Mouse (Mus musculus): ENCODE measurements around the gene Selenop.
A peak's percentile ranks its signal among the peaks of the same experiment; 100 is the strongest.

The Selenop gene

GRCm38 (mm10) chr15:3269996-3270645 is 1.8 kb downstream of the Selenop start:
- DNase-seq (ENCODE audit: extremely low read depth, insufficient read length, low spot score): no peak

GRCm38 (mm10) chr15:3270646-3271077 is 2.3 kb downstream of the Selenop start:
- DNase-seq (ENCODE audit: extremely low read depth, insufficient read length, low spot score): peak; percentile 68

DNA sequence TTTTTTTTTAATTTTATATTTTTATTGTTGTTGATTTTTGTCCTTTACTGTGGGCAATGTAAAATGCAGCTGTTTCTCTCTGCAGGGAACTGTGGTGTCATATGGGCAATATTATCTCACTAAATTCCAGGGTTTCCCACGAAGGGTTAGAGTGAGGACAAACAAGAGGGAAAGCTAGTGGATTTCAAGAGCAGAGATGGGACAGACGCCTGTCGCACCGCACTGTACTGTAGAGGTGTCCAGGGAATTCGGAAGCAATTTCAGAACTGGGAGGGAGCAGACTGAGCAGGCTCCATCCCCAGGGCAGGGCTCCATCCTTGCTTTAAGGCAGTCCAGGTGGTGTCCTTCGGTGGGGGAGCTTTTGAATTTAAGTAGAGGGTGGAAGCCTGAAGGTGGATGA is 2.9 kb downstream of the Selenop start:
- DNase-seq (ENCODE audit: extremely low read depth, insufficient read length, low spot score): no peak

- no peak for DNase-seq (ENCODE audit: extremely low read depth, insufficient read length, low spot score)
These were observed 4.8 kb downstream of the Selenop start for GRCm38 (mm10) chr15:3273191-3273590.

DNA sequence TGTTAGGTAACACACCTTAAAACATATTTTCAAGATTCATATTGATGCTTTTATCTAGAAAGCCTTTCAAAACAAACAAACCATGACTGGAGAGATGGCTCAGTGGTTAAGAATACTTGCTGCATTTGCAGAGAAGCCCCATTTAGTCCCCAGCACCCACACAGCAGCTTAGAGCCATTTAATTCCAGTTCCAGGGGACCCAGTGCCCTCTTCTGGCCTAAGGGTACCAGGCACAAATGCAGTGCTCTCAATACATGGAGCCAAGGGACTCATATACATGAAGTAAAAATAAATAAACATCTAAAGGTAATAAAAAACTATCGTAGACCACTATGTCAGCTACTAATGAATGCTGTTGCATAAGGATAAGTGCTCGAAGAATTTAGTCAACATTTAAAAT is 9.0 kb downstream of the Selenop start:
- DNase-seq (ENCODE audit: extremely low read depth, insufficient read length, low spot score): no peak

- DNase-seq (ENCODE audit: extremely low read depth, insufficient read length, low spot score): no peak
These were observed 10.9 kb downstream of the Selenop start for GRCm38 (mm10) chr15:3279242-3279641.

DNA sequence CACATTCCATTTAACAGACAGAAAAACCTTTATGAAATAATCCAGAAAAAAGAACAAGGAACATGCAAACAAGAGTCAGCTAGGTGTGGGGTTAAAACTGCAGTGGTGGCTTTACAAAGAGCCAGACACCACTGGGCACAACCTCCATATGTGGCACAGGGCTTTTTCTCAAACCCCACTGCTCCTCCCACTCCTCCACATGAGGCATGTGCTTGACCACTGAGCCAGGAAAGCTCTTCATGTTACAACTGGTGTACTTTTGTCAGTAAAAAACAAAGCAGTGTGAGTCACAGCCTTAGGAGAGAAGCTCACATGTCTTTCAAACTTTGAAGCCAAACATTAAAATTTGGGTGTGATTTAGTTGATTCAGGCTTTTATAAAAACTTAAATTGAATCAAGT is 12.9 kb downstream of the Selenop start:
- no peak for DNase-seq (ENCODE audit: extremely low read depth, insufficient read length, low spot score)

DNA sequence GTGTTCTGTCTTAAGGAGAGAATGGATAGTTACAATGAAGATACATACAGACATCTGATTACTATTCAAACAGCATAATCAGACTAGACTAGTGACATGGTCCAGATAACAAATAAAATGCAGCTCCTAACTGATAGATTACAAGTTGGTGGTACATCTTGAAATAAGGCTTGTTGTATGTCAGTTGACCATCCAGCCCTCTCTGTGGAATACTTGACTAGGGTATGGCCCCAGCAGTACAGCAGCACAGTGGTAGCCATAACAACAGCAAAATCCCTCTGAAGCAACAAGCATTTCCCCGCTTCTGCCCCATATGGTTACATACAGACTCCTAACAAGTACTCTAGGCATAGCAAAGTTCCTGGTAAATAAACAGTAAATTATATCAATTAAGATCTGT is 13.4 kb downstream of the Selenop start:
- no peak for DNase-seq (ENCODE audit: extremely low read depth, insufficient read length, low spot score)

- no peak for DNase-seq (ENCODE audit: extremely low read depth, insufficient read length, low spot score)
These were observed 17.7 kb downstream of the Selenop start for GRCm38 (mm10) chr15:3286032-3286431.

DNA sequence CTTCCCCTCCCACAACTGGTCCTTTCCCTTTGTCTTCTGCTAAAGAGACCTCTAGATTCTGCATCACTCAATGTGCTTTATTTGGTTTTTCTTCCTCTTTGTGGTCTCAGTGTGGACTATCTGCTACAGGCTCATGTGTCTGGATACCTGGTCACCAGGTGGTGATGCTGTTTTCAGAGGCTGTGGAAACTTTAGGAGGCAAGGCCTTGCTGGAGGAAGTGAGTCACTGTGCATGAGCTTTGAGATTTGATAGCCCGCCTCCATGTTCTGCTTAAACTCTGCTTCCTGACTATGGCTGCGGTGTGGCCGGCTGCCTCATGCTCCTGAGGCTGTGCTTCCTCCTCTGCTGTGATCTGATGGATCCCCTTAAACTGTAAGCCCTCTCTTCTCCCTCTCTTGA is 22.1 kb downstream of the Selenop start:
- DNase-seq (ENCODE audit: extremely low read depth, insufficient read length, low spot score): no peak

DNA sequence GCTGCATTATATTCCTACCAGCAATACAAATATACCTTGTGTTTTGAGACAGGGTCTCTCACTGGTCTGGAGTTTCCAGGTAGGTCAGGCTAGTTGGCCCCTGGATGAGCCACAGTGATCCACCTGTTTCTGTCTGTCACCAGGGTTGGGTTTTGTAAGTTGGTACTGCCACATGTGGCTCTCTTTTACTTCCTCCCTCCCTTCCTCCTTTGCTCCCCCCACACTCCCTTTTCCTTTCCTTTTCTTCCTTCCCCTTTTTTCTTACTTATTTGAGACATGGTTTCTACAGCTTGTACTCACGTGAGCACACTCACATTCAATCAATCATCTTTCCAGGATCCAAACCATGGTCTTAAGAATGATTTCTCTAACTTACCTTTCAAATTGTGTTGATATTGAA is 25.1 kb downstream of the Selenop start:
- DNase-seq (ENCODE audit: extremely low read depth, insufficient read length, low spot score): no peak

GRCm38 (mm10) chr15:3295986-3296385 is 27.6 kb downstream of the Selenop start:
- no peak for DNase-seq (ENCODE audit: extremely low read depth, insufficient read length, low spot score)

DNA sequence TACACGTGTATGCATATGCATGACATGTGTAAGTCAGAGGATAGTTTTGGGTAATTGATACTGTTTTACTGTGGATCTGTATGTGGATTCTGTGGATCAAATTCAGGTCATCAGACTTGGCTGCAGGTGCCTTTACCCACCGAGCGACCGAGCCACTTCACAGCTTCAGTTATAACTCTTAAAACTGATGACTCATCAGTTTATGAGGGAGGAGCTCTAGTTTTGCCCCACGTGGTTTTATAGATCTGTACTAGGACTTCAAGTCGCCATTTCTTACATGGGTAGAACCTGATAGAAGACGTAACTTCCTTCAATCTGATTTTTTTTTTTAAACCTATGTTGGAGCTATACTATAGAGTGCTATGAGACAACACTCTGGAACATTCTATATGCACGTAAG is 29.3 kb downstream of the Selenop start:
- DNase-seq (ENCODE audit: extremely low read depth, insufficient read length, low spot score): no peak

DNA sequence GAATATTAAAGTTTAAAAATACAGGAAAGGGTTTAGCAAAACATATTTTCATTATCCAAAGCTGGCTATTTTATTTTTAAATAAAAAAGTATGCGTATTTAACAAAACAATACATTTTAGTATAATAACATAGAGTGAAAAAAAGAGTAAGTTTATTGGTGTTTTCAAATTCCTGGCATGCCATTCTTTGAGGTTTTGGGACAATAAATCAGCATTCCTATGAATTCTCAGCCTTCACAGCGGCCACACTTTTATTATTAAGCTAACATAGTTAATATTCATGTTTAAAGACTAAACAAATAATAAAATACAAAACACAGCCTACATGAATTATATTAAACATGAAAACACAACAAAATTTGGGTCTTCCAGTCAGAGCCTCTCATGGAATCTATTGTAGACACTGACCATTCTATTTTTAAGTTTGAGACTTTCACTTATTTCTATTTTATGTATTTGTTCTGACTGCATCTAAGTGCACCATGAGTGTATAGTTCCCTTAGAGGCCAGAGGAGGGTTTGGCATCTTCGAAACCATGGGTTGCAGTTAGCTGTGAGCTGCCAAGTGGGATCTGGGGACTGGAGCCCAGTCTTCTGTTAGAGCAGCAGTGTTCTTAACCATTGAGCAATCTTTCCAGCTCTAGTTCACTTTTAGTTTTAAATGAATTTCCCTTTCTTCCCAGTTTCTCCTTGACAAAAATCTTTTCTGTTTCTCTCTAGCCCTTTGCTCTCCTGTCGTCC is 32.2 kb downstream of the Selenop start:
- no peak for DNase-seq (ENCODE audit: extremely low read depth, insufficient read length, low spot score)

DNA sequence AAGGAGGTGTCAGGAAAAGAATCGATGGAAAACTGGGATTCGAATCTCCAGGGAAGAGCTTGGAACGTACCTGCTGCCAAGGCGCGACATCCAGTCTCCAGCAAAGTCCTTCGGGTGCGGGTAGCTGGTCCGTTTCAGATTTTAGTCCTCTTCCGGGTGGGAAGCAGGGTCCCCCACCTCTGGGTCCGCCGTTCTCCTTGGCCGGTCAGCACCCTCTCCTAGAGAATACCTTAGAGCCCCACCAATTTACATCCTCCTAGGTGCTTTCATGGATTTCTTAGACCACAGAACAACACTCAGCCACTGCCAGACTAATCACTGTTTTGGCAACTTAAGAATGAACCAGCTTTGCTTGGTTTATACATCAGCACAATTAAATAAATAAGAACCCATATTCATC is 35.1 kb downstream of the Selenop start, which contains the start of gene Ccdc152:
TSS of gene Ccdc152 (minus strand) at position 101 of the 400 bp plus-strand sequence.
- DNase-seq (ENCODE audit: extremely low read depth, insufficient read length, low spot score): no peak

- DNase-seq (ENCODE audit: extremely low read depth, insufficient read length, low spot score): no peak
These were observed 41.5 kb downstream of the Selenop start for GRCm38 (mm10) chr15:3309856-3310255.

- DNase-seq (ENCODE audit: extremely low read depth, insufficient read length, low spot score): no peak
These were observed 44.6 kb downstream of the Selenop start for GRCm38 (mm10) chr15:3312937-3313336.

DNA sequence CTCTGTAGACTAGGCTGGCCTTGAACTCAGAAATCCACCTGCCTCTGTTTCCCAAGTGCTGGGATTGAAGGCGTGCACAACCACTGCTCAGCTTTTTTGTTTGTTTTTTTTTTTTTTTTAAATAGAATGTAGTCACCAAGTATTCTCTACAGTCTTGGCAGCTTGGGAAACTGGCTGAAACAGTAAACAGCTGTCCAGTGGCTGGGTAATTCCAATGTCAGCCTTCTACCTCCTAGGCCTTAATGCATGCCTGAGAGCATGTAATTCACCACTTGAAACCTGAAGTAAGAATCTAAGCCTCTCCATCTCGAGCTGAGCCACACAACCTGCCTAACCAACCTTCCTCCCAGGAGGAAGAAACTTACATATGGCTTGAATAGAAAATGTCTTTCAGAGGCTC is 48.3 kb downstream of the Selenop start:
- DNase-seq (ENCODE audit: extremely low read depth, insufficient read length, low spot score): no peak

- peak; percentile 2 for DNase-seq (ENCODE audit: extremely low read depth, insufficient read length, low spot score)
These were observed 51.6 kb downstream of the Selenop start for GRCm38 (mm10) chr15:3319929-3320328.

DNA sequence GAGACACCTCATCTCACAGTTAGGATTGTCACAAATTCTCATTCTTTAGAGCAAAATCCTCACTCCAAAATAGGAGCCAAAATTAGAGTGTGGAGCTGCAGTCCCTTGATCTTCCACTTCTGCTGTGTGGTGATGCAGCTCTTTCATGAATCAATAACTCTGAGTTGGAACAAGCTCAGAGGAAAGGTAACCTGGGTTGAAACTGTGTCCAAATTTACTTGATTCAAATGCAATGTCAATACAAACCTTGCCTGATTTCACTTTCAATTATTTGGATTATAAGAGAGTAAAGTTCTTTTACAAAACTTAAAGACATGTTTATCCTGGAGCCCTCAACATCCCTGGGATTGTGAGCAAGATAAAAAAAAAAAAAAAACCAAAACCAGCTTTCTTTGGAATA is 54.7 kb downstream of the Selenop start:
- no peak for DNase-seq (ENCODE audit: extremely low read depth, insufficient read length, low spot score)

Measured in 3134 (cell line).